Mouse (Mus musculus) heart, adult 9 months (tissue): Measurements from ENCODE around the gene Tcirg1.

Experiments
- DNase-seq, 2 experiments: peaks; one replicate each; pipeline ENCODE4 v3.0.0; 2022; ENCODE audit warnings: low spot score in 2 of 2

The Tcirg1 gene

DNA sequence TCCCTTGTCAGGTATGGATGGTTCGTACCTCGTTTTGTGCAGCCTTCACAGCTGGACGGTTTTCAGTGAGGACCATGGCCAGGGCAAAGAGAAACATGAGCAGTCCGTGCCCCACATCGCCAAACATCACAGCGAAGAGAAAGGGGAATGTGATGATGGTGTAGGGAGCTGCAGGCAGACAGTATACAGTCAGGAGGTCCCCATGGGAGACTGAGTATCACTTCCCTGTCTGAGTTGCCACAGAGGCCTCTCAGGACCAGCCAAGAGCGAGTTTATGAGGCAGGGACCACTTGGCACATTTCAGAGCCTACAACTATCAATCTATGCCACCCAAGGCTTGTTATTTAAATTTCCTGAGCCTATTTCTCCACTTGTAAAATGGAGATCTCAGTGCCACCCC lies 8.0 kb downstream of the Tcirg1 start:
- DNase-seq: no peak

- DNase-seq: no peak
Measured at GRCm38 (mm10) chr19:3897557-3897956, 9.4 kb downstream of the Tcirg1 start.

DNA sequence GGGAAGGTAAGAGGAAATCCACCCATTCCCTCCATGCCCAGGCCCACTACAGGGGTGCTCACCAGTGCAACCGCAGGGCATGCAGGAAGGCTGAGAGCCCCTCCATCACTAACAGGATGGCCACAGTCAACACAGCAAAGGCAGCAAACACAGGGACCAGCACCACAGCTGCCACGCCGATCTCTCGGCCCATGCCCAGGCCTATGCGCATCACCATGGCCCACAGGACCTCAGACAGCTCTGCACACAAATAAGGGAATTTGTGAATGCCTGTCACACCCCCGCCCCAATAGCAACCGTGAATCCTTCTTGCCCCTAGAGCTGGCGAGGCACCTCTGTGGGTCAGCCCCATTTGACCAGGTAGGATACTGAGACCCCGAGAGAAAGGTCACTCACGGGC lies 10.7 kb downstream of the Tcirg1 start:
- DNase-seq: no peak

- no peak for DNase-seq
Measured at GRCm38 (mm10) chr19:3895171-3895631, 11.7 kb downstream of the Tcirg1 start.

- no peak for DNase-seq
Measured at GRCm38 (mm10) chr19:3894294-3894693, 12.6 kb downstream of the Tcirg1 start.

DNA sequence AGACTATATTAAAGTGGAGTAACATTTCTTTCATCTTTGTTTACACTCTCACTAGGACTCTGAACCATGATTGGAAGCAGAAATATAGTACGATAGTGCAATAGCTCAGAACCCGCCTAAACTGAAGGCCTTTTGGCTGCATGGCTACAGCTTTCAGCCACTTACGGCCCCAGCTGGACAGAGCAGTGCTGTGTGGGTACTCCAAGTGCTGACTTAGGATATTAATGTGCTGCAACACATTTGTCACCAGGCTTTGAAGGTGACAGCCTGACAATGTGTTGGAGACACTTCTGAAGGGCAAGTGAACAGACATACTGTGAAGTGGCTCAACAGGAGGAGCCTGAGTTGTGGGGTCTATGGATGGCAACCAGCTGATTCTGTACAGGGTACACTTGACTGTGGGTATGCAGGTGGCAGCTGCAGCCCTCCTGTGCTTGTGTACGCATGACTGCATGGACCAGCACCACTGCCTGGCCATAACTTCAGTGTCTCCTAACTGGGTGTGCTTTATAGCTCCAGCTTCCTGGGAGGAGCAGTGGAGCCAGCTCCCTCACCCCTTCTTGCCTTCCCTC lies 13.3 kb downstream of the Tcirg1 start:
- DNase-seq: no peak

GRCm38 (mm10) chr19:3890181-3890580 lies 16.8 kb downstream of the Tcirg1 start:
- DNase-seq: no peak

GRCm38 (mm10) chr19:3889096-3889495 lies 17.8 kb downstream of the Tcirg1 start:
- no peak for DNase-seq

- no peak for DNase-seq
Measured at GRCm38 (mm10) chr19:3884325-3884990, 22.5 kb downstream of the Tcirg1 start.

GRCm38 (mm10) chr19:3882214-3882613 lies 24.7 kb downstream of the Tcirg1 start:
- no peak for DNase-seq

DNA sequence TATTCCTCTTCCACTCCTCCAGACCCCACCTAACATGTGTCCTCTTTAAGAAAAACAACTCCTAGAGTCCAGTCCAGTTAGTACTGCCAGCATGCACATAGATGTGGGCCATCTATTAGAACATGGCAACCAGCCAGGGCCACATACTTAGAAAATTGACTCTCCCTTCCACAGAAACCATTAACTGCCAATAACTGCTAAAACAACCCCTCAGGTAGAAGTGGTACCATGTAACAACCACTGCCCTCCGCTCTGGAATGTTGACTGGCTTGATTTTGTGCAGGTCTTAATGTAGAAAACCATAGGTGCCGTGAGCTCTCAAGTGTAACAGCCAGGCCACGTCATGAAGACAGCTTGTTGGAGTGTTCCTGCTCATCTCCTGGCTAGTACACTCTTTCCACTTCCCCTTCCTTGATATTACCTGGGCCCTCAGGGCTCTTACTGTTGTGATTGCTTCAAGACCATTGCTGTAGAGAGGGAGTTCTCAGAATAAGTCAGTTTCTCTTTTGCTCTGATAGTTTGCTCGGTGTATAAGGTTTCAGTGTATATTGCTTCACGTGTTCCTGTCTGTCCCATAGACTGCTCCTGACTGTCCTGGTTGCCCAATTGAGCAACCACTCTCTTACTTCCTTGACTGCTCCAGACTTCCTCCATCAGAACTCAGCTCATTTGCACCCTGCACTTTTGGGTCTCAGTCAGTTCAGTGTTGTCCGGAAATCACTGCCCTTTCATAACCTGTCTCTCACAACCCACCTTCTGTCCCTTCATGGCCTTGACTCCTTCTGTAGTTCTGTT lies 26.7 kb downstream of the Tcirg1 start:
- DNase-seq: no peak

DNA sequence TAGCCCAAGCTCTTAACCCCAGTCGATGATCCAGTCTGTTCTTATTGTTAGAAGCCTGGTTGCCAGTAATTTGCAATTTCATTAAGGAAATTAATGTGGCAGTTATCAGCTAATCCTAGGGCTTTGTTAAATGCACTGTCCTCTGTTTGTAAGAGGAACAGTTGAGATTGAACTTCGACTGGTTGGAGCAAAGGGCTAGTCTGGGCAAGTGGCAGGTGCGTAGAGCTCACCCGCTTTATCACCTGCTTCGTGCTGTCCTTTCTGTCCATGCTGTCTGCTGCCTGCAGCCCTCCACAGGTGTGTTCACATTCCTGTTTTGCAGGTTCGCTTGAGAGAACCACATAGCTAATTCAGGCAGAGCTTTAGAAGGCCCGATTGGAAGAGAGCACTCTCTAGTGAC lies 31.9 kb downstream of the Tcirg1 start:
- no peak for DNase-seq

DNA sequence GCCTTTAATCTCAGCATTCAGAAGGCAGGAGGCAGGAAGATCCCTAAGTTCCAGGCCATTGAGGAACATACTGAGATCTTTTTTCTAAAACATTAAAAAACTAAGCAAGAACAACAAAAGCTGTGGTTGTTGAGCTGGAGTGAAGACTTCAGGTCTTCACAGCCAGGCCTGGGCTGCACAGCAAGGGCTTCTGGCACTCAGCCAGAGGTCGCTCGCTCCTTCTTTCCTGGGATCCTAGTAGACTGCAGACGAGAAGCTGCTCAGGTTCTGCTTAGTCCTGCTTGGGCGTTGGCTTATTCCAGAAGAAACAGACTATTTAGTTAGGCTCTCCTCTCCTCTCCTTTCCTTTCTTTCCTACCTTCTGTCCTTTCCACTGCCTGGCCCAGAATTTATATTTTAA lies 34.6 kb downstream of the Tcirg1 start:
- DNase-seq: no peak

DNA sequence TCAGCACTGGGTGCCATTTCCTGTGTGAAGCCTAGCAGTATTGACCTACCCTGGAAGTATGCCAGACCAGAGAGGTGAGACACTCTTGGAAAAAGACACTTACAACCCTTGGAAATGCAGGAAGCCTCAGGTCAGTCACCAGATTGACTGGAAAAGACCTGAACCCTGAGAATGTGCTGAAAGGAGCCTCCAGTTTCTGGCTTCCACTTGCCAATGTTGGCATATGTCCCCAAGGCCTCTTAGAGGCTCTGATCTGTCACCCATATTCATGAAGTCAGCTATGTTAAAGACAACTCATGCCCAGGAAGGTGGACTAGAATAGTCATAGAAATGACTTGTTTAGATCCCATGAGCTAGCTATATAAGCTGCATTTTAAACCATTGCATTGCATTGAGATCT lies 35.5 kb downstream of the Tcirg1 start:
- no peak for DNase-seq

DNA sequence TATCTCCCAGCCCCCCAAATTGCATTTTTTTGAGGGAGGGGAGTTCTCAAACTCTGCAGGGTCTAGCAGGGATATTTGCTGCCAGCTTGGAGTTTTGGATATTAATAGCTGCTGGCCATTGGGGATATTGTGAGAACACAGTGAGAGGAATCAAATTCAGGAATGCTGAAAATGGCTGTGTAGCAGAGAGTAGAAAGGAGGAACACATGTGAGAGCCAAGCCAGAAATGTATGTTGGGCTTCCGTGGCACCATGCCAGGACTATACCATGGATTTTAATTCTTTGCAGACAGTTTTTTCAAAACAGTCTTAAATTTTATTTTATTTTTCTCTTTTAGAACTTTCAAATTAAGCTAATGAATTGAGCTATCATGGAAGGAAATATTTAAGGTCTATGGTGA lies 38.6 kb downstream of the Tcirg1 start:
- no peak for DNase-seq

- DNase-seq: no peak
Measured at GRCm38 (mm10) chr19:3864960-3865359, 42.0 kb downstream of the Tcirg1 start.

- no peak for DNase-seq
Measured at GRCm38 (mm10) chr19:3862713-3863112, 44.2 kb downstream of the Tcirg1 start.

DNA sequence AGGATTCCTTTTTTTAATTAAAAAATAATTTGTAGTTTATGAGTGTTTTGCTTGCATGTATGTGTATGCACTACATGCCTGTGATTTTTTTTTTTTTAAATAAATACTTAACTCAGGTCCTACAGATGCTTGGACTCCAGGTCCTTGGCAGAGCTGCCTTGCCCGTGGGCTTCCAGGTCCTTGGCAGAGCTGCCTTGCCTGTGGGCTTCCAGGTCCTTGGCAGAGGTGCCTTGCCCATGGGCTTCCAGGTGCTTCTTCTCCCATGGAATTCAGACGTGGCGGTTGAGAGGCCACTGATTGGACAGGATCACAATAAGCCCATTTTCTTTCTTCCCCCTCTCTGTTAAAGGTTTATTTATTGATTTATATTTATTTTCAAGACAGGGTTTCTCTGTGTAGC lies 49.7 kb downstream of the Tcirg1 start:
- no peak for DNase-seq

DNA sequence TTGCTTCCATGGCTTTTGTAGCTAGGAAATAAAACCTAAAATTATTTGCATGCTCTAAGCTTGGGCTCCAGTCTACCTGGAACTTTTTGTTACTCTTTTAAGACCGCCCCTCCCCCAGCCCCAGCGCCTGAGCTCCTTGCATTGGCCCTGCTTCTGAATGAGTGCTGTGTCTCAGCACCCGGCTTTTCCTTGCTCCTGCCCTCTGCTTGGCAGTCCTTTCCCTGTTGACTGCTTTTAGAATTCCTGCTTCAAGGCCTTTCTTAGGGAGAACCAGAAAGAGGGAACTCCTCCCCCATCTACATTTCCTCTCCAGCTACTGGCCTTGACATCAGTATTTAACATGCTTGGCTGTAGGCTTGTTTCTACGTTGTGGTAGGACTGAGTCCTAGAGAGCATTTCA lies 51.3 kb downstream of the Tcirg1 start:
- no peak for DNase-seq

DNA sequence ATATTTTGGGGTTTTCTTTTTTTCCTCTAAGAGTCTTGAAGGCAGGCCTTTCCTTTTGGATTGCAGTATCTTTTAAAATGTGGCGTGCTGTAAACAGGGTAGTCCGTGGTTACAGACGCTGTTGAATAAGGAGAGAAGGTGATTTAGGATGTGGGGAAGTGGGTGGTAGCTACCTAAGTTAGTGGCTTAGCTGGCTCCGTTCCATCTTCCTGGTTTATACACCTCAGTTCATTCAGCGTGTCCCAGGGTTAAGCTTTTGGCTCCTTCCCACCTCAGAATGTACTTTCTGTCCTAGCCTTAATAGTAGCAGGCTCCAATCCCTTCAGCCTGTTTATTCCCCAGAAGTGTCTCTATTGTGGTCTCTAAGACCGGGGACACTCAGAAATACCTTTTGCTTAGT lies 51.8 kb downstream of the Tcirg1 start:
- no peak for DNase-seq

DNA sequence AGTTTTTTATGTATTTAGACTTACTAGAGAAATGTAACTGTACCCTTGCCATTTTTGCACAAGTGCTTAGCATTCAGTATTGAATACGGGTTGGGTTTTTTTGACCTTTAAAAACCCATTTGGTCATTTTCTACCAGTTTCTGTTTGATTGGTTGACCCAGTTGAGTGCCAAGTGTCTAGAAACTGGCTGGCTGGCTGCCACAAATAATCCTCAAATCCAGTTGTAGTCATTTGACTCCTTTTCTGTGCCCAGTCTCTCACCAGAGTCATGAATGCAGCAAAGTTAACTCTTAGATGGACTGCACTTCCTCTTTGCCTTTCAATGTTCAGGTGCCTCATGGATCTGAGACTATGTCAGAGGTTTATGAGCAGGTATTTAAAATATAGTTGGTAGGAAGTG lies 53.0 kb downstream of the Tcirg1 start:
- DNase-seq: no peak

DNA sequence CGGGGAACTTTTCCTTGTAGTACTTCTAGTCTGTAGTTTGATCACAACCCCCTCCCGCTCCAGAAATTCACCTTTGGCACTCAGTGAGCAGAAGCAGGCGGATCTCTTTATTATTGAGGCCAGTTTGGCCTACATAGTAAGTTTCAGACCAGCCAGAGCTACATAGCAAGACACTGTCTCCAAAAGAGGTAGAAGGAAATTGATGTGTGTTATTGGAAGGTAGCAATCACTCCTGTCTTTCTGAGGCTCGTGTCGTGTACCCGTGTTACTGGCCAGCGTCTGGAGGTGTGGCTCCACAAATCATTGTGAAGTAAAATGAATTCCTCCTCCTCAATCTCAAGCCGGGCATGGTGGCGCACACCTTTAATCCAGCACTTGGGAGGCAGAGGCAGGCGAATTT lies 53.8 kb downstream of the Tcirg1 start:
- DNase-seq: no peak
